Mouse (Mus musculus) G1E (cell line): Measurements from ENCODE around the gene Akt3. TPM values are rescaled to one million over a fixed set of nuclear protein-coding genes. Genes with fewer than 3 reads are reported as not detected.

Source experiments
- ATAC-seq: 2 replicates; pipeline ENCODE4 v1.8.0; 2016; ENCODE audit warnings: mild to moderate bottlenecking; ENCODE audit not compliant: insufficient number of reproducible peaks, poor library complexity, low FRiP score, severe bottlenecking; ENCODE audit errors: extremely low read depth
- DNase-seq: peaks from one replicate; pipeline ENCODE4 v3.0.0; 2012; ENCODE audit warnings: low spot score
- H3K27me3 ChIP-seq: 2 replicates; pipeline ENCODE4 v1.6.1; 2012; ENCODE audit warnings: mild to moderate bottlenecking, low read length, inconsistent platforms; ENCODE audit not compliant: insufficient read depth
- H3K36me3 ChIP-seq: replicated peaks from 2 replicates; pipeline ENCODE3; 2012; ENCODE audit warnings: mild to moderate bottlenecking, inconsistent platforms
- H3K4me1 ChIP-seq: 2 replicates; pipeline ENCODE4 v1.6.1; 2012; ENCODE audit warnings: low read depth, low read length, inconsistent platforms, mixed read lengths; ENCODE audit not compliant: insufficient read depth
- H3K4me3 ChIP-seq: 2 replicates; pipeline ENCODE4 v1.5.1; 2012; ENCODE audit warnings: low read depth, mild to moderate bottlenecking, inconsistent platforms, low read length, moderate library complexity, mixed read lengths
- H3K9me3 ChIP-seq: replicated peaks from 2 replicates; pipeline ENCODE4 v1.6.1; 2012; ENCODE audit warnings: inconsistent platforms
- CTCF ChIP-seq: IDR thresholded peaks from 2 replicates; pipeline ENCODE4 v1.5.1; 2012; ENCODE audit warnings: low read depth, low read length, inconsistent platforms, mixed read lengths
- GATA1 ChIP-seq: IDR thresholded peaks from 2 replicates; pipeline ENCODE4 v1.6.1; 2012; ENCODE audit warnings: borderline replicate concordance, low read length, inconsistent platforms, mixed read lengths
- GATA2 ChIP-seq: IDR thresholded peaks from 2 replicates; pipeline ENCODE4 v1.6.1; 2012; ENCODE audit warnings: low read depth, low read length, inconsistent platforms, borderline replicate concordance
- POLR2AphosphoS5 ChIP-seq: IDR thresholded peaks from 2 replicates; pipeline ENCODE4 v1.6.1; 2012; ENCODE audit warnings: low read depth, low read length, inconsistent platforms; ENCODE audit not compliant: insufficient replicate concordance
- TAL1 ChIP-seq: conservative IDR thresholded peaks from 2 replicates; pipeline ENCODE4 v1.6.1; 2012; ENCODE audit warnings: low read depth, low read length, inconsistent platforms, mixed read lengths
- polyA plus RNA-seq: library from polyadenylated mRNA; stranded (reverse); fragments of >175 nt; gene quantifications from 2 replicates; pipeline ENCODE4 v1.2.3, GENCODE M21; 2012
- total RNA-seq, 2 experiments: library from RNA; stranded (forward) in 1 of 2; stranded (reverse) in 1 of 2; fragments of 200-1000 nt in 1 of 2; fragments of >200 nt in 1 of 2; fragmentation: Nextera tagmentation in 1 of 2; gene quantifications; 2 replicates each; pipeline ENCODE4 v1.2.3; 2014 to 2017

Gene Akt3
- total and polyA plus RNA-seq, 3 experiments = 0.05 TPM; not detected in 2

DNA sequence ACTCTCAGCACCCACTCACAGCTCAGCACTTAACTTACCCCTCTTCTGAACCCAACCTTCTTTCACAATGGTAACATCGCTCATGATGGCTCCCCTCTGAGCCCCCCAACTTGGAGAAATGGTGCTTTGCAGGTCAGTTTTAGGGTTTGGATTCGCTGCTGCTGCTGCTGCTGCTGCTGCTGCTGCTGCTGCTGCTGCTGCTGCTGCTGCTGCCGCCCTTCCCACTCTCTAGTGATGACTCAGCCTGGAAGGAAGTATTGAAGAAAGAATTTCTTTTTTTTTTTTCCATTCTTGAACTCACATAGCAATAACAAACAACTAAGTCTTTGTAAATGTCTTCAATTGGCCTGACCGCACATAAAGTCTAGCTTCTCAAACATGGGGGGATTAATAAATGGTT, 9.4 kb downstream of the Akt3 start:
- H3K27me3 ChIP-seq = no peaks in the 10 kb centered on the region
- no peaks in the 10 kb centered on the region for H3K36me3 ChIP-seq
- H3K4me1 ChIP-seq = no peaks in the 10 kb centered on the region
- no peaks in the 10 kb centered on the region for H3K9me3 ChIP-seq
- DNase-seq (no peak), ATAC-seq (no peak)
- no peak overlapping the region for H3K4me3 ChIP-seq
- TF ChIP-seq GATA1 = no peak
- no peak for TF ChIP-seq GATA2
- TF ChIP-seq POLR2AphosphoS5 = no peak
- no peak for TF ChIP-seq CTCF
- TF ChIP-seq TAL1 = no peak

DNA sequence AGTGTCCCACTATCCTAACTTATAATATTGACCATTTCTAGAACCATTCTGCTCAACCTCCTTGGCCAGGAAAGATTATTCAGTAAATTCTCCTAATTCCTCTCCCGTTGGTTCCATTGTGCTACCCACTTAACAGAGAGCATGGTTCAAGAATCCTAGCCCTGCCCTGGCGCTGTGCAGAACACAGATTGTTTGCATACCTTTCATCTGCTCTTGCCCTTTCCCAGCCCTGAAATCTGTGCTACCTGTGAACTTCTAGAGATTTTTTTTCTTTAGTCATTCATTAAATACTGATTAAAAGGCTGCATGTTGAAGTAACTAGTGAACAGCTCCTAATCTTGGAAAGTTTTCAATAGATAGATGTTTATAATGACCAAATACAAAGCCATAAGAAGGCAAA, 19.6 kb downstream of the Akt3 start:
- H3K4me1 ChIP-seq = no peaks in the 10 kb centered on the region
- no peak overlapping the region for H3K4me3 ChIP-seq
- ATAC-seq = no peak
- H3K27me3 ChIP-seq = no peaks in the 10 kb centered on the region
- no peak for DNase-seq
- no peaks in the 10 kb centered on the region for H3K9me3 ChIP-seq
- no peak for TF ChIP-seq GATA1
- no peak for TF ChIP-seq POLR2AphosphoS5
- no peak for TF ChIP-seq GATA2
- TF ChIP-seq CTCF = no peak
- TF ChIP-seq TAL1 = no peak
- no peaks in the 10 kb centered on the region for H3K36me3 ChIP-seq

DNA sequence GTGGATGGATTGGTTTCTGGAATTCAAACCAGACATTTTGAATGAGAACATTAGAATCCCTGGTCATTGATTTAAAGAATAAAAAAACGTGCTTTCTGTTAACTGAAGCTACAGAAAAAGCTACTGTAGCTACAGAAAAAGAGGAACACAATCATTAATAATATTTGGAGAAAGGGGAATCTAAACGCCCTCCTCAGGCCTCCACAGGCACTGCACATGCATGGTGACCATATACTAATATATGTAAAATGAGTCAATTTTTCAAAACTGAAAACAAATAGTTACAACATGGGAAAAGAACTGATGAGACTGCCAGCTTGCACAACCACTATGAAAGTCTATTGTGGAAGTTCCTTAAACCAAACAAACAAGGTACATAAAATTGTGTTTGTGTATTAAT, 21.3 kb downstream of the Akt3 start:
- Histone ChIP-seq H3K4me3 (no peak overlapping the region), H3K36me3 (no peaks in the 10 kb centered on the region), H3K27me3 (no peaks in the 10 kb centered on the region), H3K9me3 (no peaks in the 10 kb centered on the region), H3K4me1 (no peaks in the 10 kb centered on the region)
- TF ChIP-seq TAL1 (no peak), GATA2 (no peak), GATA1 (no peak), CTCF (no peak), POLR2AphosphoS5 (no peak)
- ATAC-seq (no peak), DNase-seq (no peak)

DNA sequence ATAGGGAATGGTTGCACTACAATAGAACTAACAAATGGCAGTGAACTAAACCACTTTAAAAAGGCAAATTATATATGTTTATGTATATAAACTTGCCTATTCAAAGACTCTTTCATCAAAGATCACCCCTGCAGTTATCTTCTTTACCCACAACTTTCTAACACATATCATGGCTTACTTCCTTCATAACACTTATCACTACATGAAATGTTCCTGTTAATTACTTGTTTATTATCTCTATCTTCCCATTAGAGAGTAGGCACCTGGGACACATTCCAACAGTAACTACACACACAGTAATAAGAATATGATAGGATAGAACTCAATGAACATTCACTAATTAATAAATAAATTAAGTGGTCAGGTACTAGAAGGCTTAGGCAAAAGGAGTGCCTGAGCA, 21.8 kb downstream of the Akt3 start:
- no peak overlapping the region for H3K4me3 ChIP-seq
- no peaks in the 10 kb centered on the region for H3K36me3 ChIP-seq
- no peak for DNase-seq
- ATAC-seq = no peak
- no peaks in the 10 kb centered on the region for H3K27me3 ChIP-seq
- no peaks in the 10 kb centered on the region for H3K4me1 ChIP-seq
- H3K9me3 ChIP-seq = no peaks in the 10 kb centered on the region
- no peak for TF ChIP-seq GATA2
- no peak for TF ChIP-seq POLR2AphosphoS5
- no peak for TF ChIP-seq TAL1
- TF ChIP-seq GATA1 = no peak
- no peak for TF ChIP-seq CTCF

DNA sequence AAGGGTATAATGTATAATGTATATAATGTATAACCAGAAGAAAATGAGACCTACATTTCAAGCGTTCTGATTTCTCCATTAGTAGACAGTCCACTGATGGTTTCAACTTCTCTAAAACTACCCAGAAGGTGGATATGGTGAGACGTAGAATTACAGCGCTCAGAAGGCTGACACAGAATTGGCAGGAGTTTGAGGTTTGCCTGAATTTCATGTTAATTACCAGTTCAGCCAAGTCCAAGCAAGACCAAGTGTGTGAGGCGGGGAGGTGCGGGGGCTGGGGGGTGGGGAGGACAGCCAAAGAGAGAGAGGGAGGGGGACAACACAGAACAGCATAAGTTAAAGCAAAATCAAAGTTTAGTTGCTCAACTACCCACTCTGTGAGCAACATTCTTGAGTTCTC, 23.5 kb downstream of the Akt3 start:
- TF ChIP-seq GATA2 (no peak), POLR2AphosphoS5 (no peak), TAL1 (no peak), CTCF (no peak), GATA1 (no peak)
- no peak for ATAC-seq
- Histone ChIP-seq H3K36me3 (no peaks in the 10 kb centered on the region), H3K4me3 (no peak overlapping the region), H3K4me1 (no peaks in the 10 kb centered on the region), H3K9me3 (no peaks in the 10 kb centered on the region), H3K27me3 (no peaks in the 10 kb centered on the region)
- no peak for DNase-seq

DNA sequence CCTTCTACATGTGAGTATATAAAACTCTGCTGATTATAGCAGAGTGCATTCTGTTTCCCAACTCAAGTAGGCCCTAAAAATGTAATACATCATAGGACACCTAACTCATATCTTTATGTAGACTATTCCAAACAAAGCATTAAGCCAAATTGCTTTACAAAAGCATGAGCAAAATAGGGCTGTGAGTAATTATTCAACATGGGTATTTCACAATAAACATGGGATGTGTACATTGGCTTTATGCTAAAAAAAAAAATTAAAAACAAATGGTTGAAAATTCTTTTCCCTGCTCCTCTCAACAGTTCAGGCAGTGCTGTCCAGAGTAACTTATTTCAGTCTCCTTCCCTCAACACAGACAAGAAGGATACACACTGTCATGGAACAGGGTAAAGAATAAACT, 26.9 kb downstream of the Akt3 start:
- DNase-seq (no peak), ATAC-seq (no peak)
- Histone ChIP-seq H3K4me3 (no peak overlapping the region), H3K9me3 (no peaks in the 10 kb centered on the region), H3K4me1 (no peaks in the 10 kb centered on the region), H3K36me3 (no peaks in the 10 kb centered on the region), H3K27me3 (no peaks in the 10 kb centered on the region)
- TF ChIP-seq CTCF (no peak), TAL1 (no peak), GATA1 (no peak), GATA2 (no peak), POLR2AphosphoS5 (no peak)

DNA sequence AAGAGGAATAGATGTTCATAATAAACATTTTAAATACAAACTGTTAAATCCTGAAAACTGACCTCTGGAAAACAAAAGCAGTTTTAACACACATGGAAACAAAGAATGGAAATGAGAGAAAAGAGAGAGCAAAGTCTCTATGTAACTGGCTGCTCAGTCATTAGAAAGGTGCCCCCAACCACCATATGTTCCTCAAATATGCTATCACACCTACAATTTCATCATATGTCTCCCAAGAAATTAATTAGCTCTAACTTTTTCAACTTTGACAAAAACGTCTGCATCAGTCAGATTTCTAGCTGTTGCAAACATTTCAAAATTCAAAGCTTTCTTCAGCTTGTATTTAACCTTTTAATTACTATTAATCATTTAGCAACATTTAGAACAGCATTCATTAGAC, 59.0 kb downstream of the Akt3 start:
- Histone ChIP-seq H3K36me3 (no peaks in the 10 kb centered on the region), H3K4me1 (no peaks in the 10 kb centered on the region), H3K9me3 (no peaks in the 10 kb centered on the region), H3K4me3 (no peak overlapping the region), H3K27me3 (no peaks in the 10 kb centered on the region)
- ATAC-seq (no peak), DNase-seq (no peak)
- TF ChIP-seq GATA2 (no peak), TAL1 (no peak), GATA1 (no peak), CTCF (no peak), POLR2AphosphoS5 (no peak)
